Mouse (Mus musculus): ENCODE data around the gene Smurf1.

The Smurf1 gene

GRCm38 (mm10) chr5:144954432-144954831, 11.2 kb downstream of the Smurf1 start:
- no peak for DNase-seq (ENCODE audit: low spot score)

GRCm38 (mm10) chr5:144952592-144952991, 13.1 kb downstream of the Smurf1 start:
- DNase-seq (ENCODE audit: low spot score), result no peak

GRCm38 (mm10) chr5:144950428-144951051, 15.1 kb downstream of the Smurf1 start:
- no peak for DNase-seq (ENCODE audit: low spot score)

- DNase-seq (ENCODE audit: low spot score), result no peak
Measured at GRCm38 (mm10) chr5:144949856-144950255, 15.8 kb downstream of the Smurf1 start.

GRCm38 (mm10) chr5:144948422-144948821, 17.2 kb downstream of the Smurf1 start:
- DNase-seq (ENCODE audit: low spot score), result no peak

GRCm38 (mm10) chr5:144948002-144948401, 17.6 kb downstream of the Smurf1 start:
- DNase-seq (ENCODE audit: low spot score), result peak; percentile 64

GRCm38 (mm10) chr5:144946032-144946431, 19.6 kb downstream of the Smurf1 start:
- DNase-seq (ENCODE audit: low spot score), result peak; percentile 74

GRCm38 (mm10) chr5:144944932-144945331, 20.7 kb downstream of the Smurf1 start:
- peak; percentile 65 for DNase-seq (ENCODE audit: low spot score)

GRCm38 (mm10) chr5:144944370-144944769, 21.3 kb downstream of the Smurf1 start:
- no peak for DNase-seq (ENCODE audit: low spot score)

- DNase-seq (ENCODE audit: low spot score), result no peak
Measured at GRCm38 (mm10) chr5:144943346-144943745, 22.3 kb downstream of the Smurf1 start.

GRCm38 (mm10) chr5:144942431-144942830, 23.2 kb downstream of the Smurf1 start:
- no peak for DNase-seq (ENCODE audit: low spot score)

GRCm38 (mm10) chr5:144940904-144941303, 24.7 kb downstream of the Smurf1 start:
- no peak for DNase-seq (ENCODE audit: low spot score)

GRCm38 (mm10) chr5:144937304-144937703, 28.3 kb downstream of the Smurf1 start:
- no peak for DNase-seq (ENCODE audit: low spot score)

GRCm38 (mm10) chr5:144933486-144933885, 32.2 kb downstream of the Smurf1 start:
- no peak for DNase-seq (ENCODE audit: low spot score)

- DNase-seq (ENCODE audit: low spot score), result no peak
Measured at GRCm38 (mm10) chr5:144931841-144932240, 33.8 kb downstream of the Smurf1 start.

GRCm38 (mm10) chr5:144928856-144929713, 36.6 kb downstream of the Smurf1 start:
- no peak for DNase-seq (ENCODE audit: low spot score)

- DNase-seq (ENCODE audit: low spot score), result no peak
Measured at GRCm38 (mm10) chr5:144926275-144926674, 39.4 kb downstream of the Smurf1 start.

- DNase-seq (ENCODE audit: low spot score), result no peak
Measured at GRCm38 (mm10) chr5:144923351-144923750, 42.3 kb downstream of the Smurf1 start.

GRCm38 (mm10) chr5:144919790-144920189, 45.9 kb downstream of the Smurf1 start:
- DNase-seq (ENCODE audit: low spot score), result no peak

- DNase-seq (ENCODE audit: low spot score), result no peak
Measured at GRCm38 (mm10) chr5:144919194-144919593, 46.5 kb downstream of the Smurf1 start.

- DNase-seq (ENCODE audit: low spot score), result no peak
Measured at GRCm38 (mm10) chr5:144918204-144918603, 47.4 kb downstream of the Smurf1 start.

- DNase-seq (ENCODE audit: low spot score), result peak; percentile 46
Measured at GRCm38 (mm10) chr5:144917172-144917571, 48.5 kb downstream of the Smurf1 start.

- no peak for DNase-seq (ENCODE audit: low spot score)
Measured at GRCm38 (mm10) chr5:144915828-144916227, 49.8 kb downstream of the Smurf1 start.
